Mouse (Mus musculus) thymus, postnatal 36 days (tissue): Measurements from ENCODE around the gene Polg2.

ENCODE experiments used
- DNase-seq, 2 experiments: peaks; one replicate each; pipeline ENCODE4 v3.0.0; 2022; ENCODE audit warnings: mixed read lengths in 2 of 2

Gene Polg2

GRCm38 (mm10) chr11:106724176-106724915 is 55.0 kb downstream of the Polg2 start:
- DNase-seq: no peak

DNA sequence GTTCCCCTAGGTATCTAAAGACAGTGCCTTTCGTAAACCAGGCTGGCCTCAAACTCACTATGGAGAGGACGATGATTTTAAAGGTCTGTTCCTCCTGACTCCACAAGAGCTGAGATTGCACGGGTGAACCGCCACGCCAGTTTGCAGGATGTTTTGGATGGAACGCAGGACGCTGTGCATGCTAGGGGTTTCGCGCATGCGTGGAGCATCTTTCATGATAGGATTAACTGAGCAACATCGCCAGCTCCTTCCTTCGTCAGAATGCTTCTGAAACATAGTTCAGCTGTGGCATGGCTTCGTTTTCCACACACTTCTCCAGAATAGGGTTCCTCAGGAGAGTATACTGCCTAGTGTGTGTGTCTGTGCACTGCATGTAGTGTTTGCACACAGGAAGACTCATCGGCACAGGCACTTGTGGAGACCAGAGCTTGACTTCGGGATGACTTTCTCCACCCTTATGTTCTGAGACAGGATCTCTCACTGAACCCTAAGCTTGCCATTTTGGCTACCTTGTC is 55.7 kb downstream of the Polg2 start:
- peak in 1 of 2 experiments; percentile 30 for DNase-seq

- DNase-seq: no peak
Observed at GRCm38 (mm10) chr11:106722831-106723361, 56.4 kb downstream of the Polg2 start.

DNA sequence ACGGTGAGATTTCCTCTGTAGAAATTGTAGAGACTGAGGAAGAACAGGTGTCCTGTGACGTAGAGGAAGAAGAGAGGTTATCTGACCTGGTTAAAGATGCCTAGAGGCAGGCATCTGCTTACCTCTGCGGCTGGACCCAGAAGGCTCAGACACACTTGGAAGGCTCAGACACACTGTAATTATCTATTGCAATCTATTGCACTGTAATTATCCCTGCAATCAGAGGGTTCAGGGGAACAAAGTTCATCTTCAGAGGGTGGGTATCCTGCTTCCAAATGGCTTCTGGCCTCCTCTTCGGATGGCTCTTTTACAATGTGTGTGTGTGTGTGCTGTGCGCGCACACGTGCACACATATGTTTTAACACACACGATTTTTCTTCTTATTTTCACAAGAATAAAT is 59.0 kb downstream of the Polg2 start:
- no peak for DNase-seq
